Mouse (Mus musculus): ENCODE results near the gene Ylpm1.

The Ylpm1 gene

GRCm38 (mm10) chr12:85007021-85007420, 10.9 kb downstream of the Ylpm1 start:
- DNase-seq (ENCODE audit: low read depth in 1 of 2, low spot score in 2 of 2) = no peak

DNA sequence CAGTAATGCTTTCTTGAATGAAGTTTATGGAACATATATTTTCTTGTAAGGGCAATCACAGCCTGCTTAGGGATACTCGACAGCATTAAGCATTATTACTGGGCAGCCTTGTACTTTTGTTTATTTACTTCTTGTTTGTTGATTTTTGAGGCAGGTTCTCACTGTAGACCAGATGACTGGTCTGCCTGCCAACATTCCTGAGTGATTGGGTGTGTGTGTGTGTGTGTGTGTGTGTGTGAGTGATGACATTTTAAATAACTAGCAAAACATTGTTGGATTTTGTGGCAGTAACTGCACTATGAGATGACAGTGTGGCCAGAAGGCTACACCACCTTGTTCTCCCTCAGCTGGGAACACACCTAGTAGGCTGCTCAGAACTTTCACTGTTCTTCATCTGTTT, 13.7 kb downstream of the Ylpm1 start:
- DNase-seq (ENCODE audit: low read depth in 1 of 2, low spot score in 2 of 2) = no peak

DNA sequence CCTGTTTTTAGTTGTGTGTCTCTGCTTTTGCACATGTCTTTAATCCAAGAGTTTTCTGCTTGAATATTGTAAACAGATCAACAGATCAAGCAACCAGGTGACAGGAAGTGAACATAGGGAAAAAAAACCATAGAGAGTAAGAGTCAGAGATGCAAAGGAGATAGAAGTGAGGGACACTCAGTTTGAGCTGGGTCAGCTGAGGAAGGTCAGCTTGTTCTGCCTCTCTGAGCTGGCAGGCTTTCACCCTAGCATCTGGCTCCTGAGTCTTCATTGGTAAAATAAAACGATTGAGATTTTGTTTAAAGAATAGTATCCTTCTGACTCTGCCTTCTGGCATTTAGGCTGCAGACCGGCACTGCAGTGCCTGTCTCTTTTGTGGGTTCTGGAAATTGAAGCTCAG, 14.4 kb downstream of the Ylpm1 start:
- no peak for DNase-seq (ENCODE audit: low read depth in 1 of 2, low spot score in 2 of 2)

GRCm38 (mm10) chr12:85012185-85012584, 16.1 kb downstream of the Ylpm1 start:
- DNase-seq (ENCODE audit: low read depth in 1 of 2, low spot score in 2 of 2) = no peak

GRCm38 (mm10) chr12:85022071-85022470, 25.9 kb downstream of the Ylpm1 start:
- DNase-seq (ENCODE audit: low read depth in 1 of 2, low spot score in 2 of 2) = no peak

- DNase-seq (ENCODE audit: low read depth in 1 of 2, low spot score in 2 of 2) = no peak
Measured at GRCm38 (mm10) chr12:85032710-85033109, 36.6 kb downstream of the Ylpm1 start.

DNA sequence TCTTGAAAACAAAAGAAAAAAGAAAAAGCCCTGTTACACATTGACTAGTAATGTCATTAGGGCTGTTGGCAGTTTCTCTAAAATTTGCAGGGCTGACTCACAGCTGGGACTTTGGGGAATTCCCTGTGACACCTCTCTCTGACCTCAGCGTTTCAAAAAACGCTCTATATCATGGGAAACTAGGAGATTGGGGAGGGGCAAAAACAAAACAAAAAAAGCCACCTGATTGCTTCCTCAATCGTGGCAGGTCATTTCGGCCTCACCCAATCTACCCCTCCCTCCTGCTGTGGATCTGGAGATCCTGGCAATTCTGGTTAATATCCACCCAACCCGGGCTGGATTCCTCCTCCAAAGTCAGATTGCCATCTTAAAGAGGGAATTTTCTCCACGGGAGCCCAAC, 55.1 kb downstream of the Ylpm1 start:
- DNase-seq (ENCODE audit: low read depth in 1 of 2, low spot score in 2 of 2) = no peak

GRCm38 (mm10) chr12:85071043-85071442, 74.9 kb downstream of the Ylpm1 start:
- no peak for DNase-seq (ENCODE audit: low read depth in 1 of 2, low spot score in 2 of 2)

DNA sequence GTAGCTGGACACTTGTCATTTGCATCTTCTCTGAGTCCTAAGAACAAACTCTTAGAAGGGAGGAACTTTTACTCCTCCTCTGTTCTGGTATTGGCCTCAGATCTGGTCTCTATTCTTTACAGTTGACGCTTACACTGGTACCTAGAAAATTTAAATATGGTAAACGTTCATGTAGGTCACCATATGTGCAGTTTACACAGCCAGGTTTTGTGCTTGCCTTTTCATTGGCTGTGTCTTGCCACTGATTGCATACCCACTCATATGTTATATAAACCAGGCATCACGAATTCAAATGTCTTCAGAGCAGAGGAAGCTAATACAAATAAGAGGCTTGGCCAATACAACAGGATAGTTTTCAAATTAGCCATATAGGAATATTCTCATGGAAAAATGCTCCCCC, 81.0 kb downstream of the Ylpm1 start:
- DNase-seq (ENCODE audit: low read depth in 1 of 2, low spot score in 2 of 2) = no peak

DNA sequence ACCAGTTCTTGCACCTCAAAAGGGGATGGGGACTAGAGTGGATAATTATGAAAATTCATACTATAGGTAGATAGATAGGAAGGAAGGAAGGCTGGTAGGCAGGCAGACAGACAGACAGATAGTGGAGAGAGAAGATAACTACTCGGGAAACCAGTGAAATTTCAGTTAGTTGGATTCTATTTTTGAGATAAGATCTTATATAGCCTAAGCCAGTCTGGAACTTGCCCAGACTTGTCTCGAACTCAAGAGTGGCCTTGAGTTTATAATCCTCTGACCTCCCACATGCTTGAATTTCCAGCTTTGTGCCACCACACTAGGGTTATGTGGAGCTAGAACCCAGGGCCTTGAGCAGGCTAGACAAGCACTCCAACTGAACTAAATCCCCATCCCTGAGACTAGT, 88.1 kb downstream of the Ylpm1 start:
- DNase-seq (ENCODE audit: low read depth in 1 of 2, low spot score in 2 of 2) = no peak

GRCm38 (mm10) chr12:85084941-85085340, 88.8 kb downstream of the Ylpm1 start:
- no peak for DNase-seq (ENCODE audit: low read depth in 1 of 2, low spot score in 2 of 2)

GRCm38 (mm10) chr12:85087845-85088244, 91.7 kb downstream of the Ylpm1 start:
- DNase-seq (ENCODE audit: low read depth in 1 of 2, low spot score in 2 of 2) = no peak

GRCm38 (mm10) chr12:85091190-85091589, 95.1 kb downstream of the Ylpm1 start:
- DNase-seq (ENCODE audit: low read depth in 1 of 2, low spot score in 2 of 2) = no peak

DNA sequence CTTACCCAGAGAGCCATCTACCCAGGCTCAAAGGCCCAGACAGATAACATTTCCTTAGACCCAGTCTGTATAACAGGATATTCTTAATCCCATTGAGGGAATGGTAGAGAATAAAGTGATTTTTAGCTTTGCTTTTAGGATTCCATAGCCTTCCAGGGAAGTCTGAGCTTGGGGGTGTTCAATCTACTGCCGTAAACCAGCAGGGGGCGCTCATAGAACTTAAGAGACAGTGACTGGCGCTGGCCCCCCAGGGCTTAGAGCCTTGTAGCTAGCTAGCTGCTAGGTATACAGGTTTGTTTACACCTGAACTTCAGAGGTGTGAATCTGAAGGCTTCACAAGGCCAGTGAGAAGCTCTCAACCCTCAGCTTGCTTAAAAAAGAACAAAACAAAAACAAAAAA, 96.1 kb downstream of the Ylpm1 start:
- DNase-seq (ENCODE audit: low read depth in 1 of 2, low spot score in 2 of 2) = peak in 1 of 2 experiments; percentile 31

GRCm38 (mm10) chr12:85094010-85094409, 97.9 kb downstream of the Ylpm1 start:
- peak; percentile 27 to 46 for DNase-seq (ENCODE audit: low read depth in 1 of 2, low spot score in 2 of 2)

DNA sequence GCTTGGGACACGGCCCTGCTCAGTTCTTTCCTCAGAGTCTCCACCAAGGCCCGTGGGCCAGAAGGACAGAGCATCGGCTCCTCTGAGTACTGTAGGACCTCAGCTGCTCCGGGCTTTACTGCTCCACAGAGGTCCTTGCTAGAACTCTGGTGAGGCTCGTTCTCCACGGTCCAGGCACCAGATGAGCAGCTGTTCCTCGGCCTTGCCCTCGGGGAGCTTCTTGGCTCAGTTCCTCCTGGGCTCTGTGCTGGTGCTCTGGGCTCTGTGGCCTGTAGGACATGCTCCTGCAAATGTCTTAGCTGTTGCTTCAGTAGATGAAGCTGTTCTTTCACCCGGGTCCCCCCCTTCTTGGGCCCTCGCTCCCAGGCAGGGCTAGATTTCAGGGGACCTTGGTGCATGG, 98.6 kb downstream of the Ylpm1 start:
- no peak for DNase-seq (ENCODE audit: low read depth in 1 of 2, low spot score in 2 of 2)

- DNase-seq (ENCODE audit: low read depth in 1 of 2, low spot score in 2 of 2) = no peak
Measured at GRCm38 (mm10) chr12:85095146-85095545, 99.0 kb downstream of the Ylpm1 start.

- DNase-seq (ENCODE audit: low read depth in 1 of 2, low spot score in 2 of 2) = no peak
Measured at GRCm38 (mm10) chr12:85095859-85096258, 99.7 kb downstream of the Ylpm1 start.

DNA sequence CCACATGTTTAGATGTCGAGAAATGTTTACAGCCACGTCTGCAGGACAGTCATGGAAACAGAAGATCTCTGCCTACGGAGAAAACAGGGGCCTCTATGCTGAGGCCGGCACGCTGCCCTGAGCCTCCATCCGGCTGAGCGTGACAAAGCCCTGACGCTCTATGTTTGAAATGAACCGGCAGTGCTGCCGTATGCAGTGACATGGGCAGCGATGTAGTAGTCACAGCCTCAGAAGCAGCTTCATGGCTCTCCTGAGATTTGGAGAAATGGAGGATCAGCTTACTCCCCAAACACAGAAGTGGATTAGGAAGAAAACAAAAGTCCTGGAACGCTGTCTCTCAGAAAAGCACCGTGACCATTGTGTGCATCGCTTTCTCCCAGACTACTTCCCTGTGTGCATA, 104.9 kb downstream of the Ylpm1 start:
- DNase-seq (ENCODE audit: low read depth in 1 of 2, low spot score in 2 of 2) = no peak

GRCm38 (mm10) chr12:85101521-85102106, 105.5 kb downstream of the Ylpm1 start:
- DNase-seq (ENCODE audit: low read depth in 1 of 2, low spot score in 2 of 2) = no peak

GRCm38 (mm10) chr12:85103096-85103495, 107.0 kb downstream of the Ylpm1 start:
- DNase-seq (ENCODE audit: low read depth in 1 of 2, low spot score in 2 of 2) = no peak

DNA sequence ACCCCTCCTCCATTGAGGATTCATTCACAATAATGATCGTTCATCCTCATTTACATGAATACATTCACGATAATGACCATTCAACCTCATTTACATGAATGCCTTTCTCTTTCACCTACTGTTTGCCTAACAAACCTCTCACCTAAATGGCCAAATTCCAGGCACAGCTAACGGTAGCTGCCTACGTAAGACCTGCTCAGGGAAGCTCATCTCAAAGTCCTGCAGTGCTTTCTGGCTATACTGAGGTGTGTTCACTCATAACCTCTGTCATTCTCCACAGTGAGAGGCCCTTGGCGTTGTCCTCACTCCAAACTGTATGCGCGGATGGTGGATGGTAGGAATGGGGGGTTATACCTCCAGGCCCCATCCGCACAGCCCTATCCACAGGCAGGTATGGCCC, 108.7 kb downstream of the Ylpm1 start:
- no peak for DNase-seq (ENCODE audit: low read depth in 1 of 2, low spot score in 2 of 2)

DNA sequence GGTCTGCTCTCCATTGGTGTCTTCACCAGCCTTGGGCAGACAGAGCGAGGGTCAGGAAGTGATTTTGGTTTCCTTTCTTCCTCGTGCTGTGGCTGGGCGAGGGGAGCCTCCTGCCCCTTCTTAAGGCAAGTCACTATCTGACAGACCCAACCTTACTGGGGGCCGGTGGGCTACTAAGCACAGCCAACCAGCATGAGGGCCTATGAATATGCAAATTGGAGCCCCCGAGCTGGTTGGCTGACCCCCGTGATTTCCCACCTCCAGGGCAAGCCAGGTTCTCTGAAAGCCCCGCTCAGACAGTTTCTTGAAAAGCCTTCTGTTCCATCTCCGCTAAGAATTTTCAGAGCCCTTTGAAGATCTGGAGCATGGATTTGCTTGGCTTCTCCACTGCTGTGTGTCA, 110.2 kb downstream of the Ylpm1 start:
- no peak for DNase-seq (ENCODE audit: low read depth in 1 of 2, low spot score in 2 of 2)

- no peak for DNase-seq (ENCODE audit: low read depth in 1 of 2, low spot score in 2 of 2)
Measured at GRCm38 (mm10) chr12:85108643-85109042, 112.5 kb downstream of the Ylpm1 start.

Measured in monocyte, adult 2 months (primary cell).